Mouse (Mus musculus) lung, adult 2 months (tissue): ENCODE measurements around the gene Pitpnm1.

Experiments
- CTCF ChIP-seq: fragments of 200-500 bp; IDR thresholded peaks from 2 replicates; pipeline ENCODE4 v1.5.1; 2011; ENCODE audit warnings: mild to moderate bottlenecking, low read length, control low read depth; ENCODE audit not compliant: insufficient read depth
- POLR2A ChIP-seq: fragments of 200-500 bp; IDR thresholded peaks from 2 replicates; pipeline ENCODE4 v1.6.1; 2011; ENCODE audit warnings: low read depth, mild to moderate bottlenecking, control low read depth, low read length, borderline replicate concordance; ENCODE audit errors: extremely low read depth

DNA sequence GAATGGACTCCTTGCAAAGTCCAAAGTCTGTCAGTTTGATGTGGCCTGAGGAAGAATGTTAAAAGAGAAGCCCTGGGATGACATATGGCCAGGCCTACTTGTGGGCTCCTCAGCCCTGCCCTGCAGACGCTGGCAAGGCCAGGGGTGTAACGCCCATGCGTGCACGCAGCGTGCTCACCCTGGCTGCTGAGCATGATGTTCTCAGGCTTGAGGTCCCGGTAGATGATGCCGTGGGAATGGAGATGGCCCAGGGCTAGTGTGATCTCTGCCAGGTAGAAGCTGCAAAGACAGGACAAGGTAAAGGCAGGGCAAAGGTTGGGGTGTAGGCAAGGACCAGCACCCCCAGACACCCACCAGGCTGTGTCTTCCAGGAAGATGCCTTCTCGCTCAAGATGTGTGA is 59.3 kb downstream of the Pitpnm1 start:
- TF ChIP-seq CTCF = no peak
- no peak for TF ChIP-seq POLR2A
